Mouse (Mus musculus): ENCODE data around the gene Vwa8.

Vwa8 gene

DNA sequence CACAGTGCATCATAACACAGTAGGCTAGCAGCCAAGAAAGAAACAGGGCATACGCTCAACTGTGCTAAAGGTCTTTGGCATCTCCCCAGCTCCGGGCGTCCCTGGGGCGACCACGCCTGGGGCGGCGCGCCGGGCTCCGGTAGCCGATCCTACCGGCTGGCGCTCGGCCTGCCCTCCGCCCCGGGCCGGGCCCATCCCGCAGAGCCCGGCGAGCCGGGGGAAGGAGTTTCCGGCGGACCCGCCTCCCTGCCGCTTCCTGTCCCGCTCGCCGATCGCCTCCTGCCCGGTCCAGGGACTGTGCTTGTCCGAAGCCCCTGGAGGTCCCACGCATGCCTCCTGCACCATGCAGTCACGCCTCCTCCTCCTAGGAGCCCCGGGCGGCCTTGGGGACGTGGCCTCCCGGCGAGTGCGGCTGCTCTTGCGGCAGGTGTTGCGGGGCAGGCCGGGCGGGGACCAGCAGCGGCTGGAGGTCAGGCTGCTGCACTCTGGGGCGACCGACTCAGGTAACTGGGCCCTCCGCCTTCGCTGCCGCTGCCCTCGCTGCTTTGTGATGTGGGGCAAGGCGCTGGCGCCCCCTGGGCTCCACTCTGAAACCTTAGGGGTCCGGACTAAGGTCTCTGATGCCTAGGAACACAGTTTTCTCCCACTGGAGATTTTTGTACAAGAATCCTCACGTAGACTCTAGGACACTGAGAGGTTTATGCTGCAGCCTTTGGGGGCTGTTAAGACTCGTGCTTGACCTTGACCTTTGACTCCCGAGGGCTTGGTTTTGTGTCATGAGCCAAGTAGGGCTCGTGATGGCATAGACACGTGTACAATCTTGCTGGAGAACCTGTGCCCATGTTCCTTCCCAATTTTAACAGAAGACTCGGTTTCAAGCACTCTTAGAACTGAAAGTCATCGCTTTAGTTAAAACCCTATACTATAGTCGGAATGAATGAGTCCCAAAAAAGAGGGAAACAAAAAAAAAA lies at the start of gene Vwa8:
Gene Vwa8 (plus strand): TSS at position 112 of the 971 bp plus-strand sequence.
- peak; percentile 85 for DNase-seq

DNA sequence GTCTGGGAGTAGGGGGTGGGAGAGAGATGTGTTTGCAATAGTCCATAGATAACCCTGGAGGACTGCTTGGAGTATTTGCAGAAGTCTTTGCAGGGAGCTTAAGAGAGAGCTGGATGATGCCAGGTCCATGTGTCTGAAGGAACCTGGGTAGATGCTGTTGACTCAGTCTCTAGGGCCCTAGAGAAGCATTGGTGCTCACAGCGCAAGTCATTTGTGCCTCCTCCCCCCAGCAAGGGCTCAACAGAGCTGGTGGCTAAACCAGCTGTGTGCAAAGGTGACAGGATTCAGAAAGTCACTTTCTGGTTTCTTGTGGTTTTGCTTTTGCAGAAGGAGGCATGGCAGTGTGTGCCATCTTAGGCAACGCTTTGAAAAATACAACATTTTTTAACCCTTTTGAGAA lies 46.5 kb upstream of the Vwa8 start:
- DNase-seq = no peak

GRCm38 (mm10) chr14:78803924-78804323 lies 44.9 kb upstream of the Vwa8 start:
- DNase-seq = no peak

DNA sequence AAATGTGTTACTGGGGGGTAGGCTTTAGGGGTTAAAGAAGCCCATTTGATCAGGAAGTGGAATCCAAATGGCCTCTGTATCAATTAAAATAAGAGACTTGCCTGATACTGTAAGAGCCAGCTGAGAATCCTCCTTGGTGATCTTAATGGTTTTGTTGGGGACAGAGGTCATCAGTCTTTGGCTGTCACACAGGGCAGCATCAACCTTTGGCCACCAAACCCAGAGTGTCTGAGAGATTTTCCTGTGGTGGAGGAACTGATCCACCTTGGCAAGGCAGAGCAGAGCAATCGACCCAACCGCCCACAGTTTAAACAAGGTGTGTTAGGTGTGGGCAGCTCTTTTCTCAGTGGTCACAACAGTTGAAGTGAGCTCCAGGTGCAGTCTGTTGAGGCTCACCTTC lies 36.0 kb upstream of the Vwa8 start:
- no peak for DNase-seq

DNA sequence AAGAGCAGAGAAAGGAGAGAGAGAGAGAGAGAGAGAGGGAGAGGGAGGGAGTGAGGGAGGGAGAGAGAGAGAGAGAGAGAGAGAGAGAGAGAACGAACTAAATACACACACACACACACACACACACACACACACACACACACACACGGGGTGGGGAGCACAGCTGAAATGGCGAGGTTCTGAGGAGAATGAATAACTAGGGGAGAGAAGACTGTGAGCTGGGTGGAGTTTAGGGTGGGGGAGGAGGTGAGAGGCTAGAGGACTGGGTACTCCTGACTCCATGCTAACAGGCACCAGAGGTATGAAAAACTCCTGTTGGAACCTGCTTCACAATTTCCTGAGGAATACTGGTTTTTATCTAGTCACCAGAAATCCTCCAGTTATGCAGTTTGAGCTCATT lies 32.4 kb upstream of the Vwa8 start:
- no peak for DNase-seq

DNA sequence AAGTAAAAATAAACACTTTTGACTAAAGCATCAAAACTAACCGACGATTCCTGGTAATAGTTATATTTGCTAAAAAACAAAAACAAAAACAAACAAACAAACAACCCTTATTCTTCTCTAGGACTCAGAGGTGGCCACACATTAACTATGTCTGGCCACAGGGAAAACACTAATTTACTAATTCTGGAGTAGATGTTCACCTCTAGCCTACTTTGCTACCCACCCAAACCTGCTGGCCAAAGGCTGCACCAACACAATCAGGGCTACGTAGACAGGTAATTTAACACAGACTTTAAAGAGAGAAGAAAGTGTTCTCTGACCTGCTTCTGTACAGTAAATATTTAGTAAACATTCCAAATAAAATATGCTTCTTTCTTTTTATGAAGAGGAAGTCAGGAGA lies 31.2 kb upstream of the Vwa8 start:
- no peak for DNase-seq

GRCm38 (mm10) chr14:78818406-78818805 lies 30.4 kb upstream of the Vwa8 start:
- DNase-seq = no peak

- no peak for DNase-seq
These were observed 24.8 kb upstream of the Vwa8 start for GRCm38 (mm10) chr14:78824013-78824412.

DNA sequence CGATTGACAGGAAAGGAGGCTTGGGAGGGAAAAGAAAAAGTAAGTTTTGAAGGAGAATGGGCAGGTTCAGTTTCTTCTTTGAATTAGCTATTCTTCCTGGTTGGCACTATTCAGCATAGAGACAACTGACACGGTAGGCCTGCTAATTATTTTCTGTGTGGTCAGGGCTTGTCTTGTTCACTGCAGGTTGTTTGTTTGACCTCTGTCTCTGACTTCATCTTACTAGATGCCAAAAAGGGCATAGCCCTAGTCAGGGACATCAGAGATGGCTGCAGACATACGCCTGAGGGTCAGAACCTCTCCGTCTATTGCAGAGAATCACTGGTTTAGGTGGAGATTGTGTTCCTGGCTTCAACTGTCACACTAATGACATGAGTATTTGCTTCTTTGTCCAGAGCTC lies 24.3 kb upstream of the Vwa8 start:
- DNase-seq = no peak

DNA sequence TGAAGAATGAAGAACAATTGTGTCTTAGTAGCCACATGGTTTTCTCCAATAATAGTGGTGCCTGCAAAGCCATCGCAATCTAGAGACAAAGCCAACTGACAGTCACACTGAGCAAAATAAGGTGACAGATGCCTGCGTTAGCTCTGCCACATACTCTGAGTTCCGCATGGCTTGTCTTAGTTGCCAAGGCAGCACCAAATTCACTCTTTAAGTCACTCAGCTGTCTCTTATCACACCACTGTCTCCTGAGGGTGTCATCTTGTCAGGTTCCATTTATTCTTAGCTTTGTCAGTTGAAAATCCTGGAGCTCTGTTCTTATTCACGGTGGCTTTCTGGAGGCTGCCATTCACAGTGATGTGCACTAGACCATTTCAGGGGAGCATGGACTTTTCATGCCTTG lies 17.7 kb upstream of the Vwa8 start:
- DNase-seq = no peak

GRCm38 (mm10) chr14:78847948-78848347 lies 904 bp upstream of the Vwa8 start:
- DNase-seq = no peak

DNA sequence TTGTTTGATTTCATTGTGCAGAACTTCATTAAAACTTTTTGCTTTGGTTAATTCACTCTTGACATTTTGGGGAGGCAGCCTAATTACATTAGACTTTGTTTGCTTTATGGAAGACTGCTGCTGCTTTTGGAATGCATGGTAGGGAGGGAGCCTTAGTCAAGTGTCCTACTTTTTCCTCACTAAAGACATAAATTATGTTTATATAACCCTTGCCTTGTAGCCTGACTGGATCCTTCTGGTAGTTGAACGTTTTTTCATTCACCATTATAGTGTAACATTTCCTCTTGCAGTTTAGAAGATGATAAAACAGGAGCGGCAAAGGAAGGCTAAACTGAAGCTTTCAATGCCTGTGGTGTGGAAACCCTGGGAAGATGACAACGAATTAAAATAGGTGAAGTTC lies 375 bp upstream of the Vwa8 start:
- no peak for DNase-seq

DNA sequence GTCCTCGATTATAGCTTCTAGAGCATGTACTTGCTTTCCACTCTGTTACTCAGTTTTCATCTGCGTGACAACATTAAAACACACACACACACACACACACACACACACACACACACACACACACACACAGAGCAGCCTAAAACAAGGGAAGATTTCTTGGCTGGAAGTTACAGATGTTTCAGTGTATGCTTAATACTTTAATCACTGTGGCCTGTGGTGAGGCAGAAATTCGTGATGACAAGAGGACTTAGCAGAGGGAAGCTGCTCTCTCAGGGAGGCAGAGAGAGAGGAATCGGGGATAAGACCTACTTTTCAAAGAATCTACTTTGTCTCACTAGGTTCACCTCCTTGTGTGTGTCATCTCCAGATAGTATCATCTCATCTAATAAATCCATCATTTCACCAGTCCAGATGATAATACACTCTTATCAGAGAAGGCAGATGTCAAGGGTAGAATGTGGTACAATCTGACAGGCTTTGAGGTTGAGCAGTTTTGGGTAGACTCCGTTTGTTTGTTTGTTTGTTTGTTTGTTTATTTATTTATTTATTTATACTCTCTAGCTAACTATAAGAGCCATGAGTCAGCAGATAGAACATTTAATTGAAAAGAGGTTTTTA lies 1.2 kb downstream of the Vwa8 start:
- no peak for DNase-seq

- DNase-seq = no peak
These were observed 1.8 kb downstream of the Vwa8 start for GRCm38 (mm10) chr14:78850666-78851065.

- DNase-seq = no peak
These were observed 2.5 kb downstream of the Vwa8 start for GRCm38 (mm10) chr14:78851366-78851765.

GRCm38 (mm10) chr14:78852401-78853246 lies 3.8 kb downstream of the Vwa8 start:
- no peak for DNase-seq

- DNase-seq = no peak
These were observed 12.3 kb downstream of the Vwa8 start for GRCm38 (mm10) chr14:78861156-78861555.

- no peak for DNase-seq
These were observed 21.2 kb downstream of the Vwa8 start for GRCm38 (mm10) chr14:78870036-78870435.

- no peak for DNase-seq
These were observed 28.3 kb downstream of the Vwa8 start for GRCm38 (mm10) chr14:78877176-78877575.

DNA sequence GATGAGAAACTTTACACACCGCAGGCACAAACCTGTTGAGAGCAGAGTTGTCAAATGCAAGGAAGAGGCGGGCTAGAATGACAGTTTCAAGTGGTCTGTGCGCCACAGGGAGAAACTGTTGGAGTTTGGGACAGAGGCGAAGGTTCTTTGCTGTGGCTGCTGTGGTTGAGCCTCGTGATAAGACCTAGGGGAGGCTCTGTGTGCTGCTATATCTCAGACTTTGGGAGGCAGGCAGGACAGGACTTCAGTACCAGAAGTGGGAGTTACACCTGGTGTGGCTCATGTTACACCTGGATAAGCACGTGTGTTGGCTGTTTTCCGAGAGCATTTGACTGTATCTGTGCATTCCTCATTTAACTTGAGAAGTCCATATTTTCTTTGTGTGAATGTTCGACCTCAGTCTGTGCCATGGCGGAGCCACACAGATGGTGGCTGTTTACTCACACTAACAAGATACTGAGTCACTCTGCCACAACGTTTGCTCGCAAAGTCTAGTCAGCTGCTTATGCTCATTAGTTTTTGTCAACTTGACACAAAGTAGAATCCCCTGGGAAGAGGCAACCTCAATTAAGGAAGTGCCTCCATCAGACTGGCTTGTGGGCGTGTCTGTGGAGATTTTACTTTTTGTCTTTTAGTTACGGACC lies 29.7 kb downstream of the Vwa8 start:
- no peak for DNase-seq

- no peak for DNase-seq
These were observed 32.0 kb downstream of the Vwa8 start for GRCm38 (mm10) chr14:78880879-78881278.

DNA sequence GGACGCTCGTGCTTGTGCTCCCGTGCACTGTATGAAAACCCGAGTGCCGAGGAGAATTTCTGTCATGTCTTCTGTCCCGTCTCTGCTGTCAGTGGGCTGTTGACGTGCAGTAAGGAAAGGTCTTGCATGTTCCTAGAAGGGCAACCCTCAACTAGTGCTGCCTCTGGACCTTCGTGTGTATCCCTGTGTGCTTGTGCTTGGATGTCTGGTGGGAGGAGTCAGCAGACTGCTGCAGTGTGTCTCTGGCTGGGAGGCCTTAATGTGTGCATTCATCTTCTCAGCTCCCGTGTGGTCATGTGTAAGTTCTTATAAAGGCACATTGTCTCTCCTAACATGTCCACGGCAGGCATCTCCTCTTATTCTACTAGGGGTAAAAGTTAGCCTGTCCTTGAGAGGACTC lies 32.7 kb downstream of the Vwa8 start:
- no peak for DNase-seq

All from cerebellum, adult 9-11 months (tissue).